Mouse (Mus musculus): Measurements from ENCODE around the gene Mdfi.

Gene Mdfi

GRCm38 (mm10) chr17:47834482-47834767, at the start of gene Mdfi:
Mdfi (minus strand) TSS chr17:47834691.
- DNase-seq (ENCODE audit: low spot score) = no peak

GRCm38 (mm10) chr17:47883099-47883498, 48.6 kb upstream of the Mdfi start:
- no peak for DNase-seq (ENCODE audit: low spot score)

- no peak for DNase-seq (ENCODE audit: low spot score)
Measured at GRCm38 (mm10) chr17:47881330-47881729, 46.8 kb upstream of the Mdfi start.

GRCm38 (mm10) chr17:47879207-47879606, 44.7 kb upstream of the Mdfi start:
- no peak for DNase-seq (ENCODE audit: low spot score)

- DNase-seq (ENCODE audit: low spot score) = no peak
Measured at GRCm38 (mm10) chr17:47878378-47879089, 44.0 kb upstream of the Mdfi start.

GRCm38 (mm10) chr17:47877715-47878377, 43.4 kb upstream of the Mdfi start:
- DNase-seq (ENCODE audit: low spot score) = no peak

- DNase-seq (ENCODE audit: low spot score) = no peak
Measured at GRCm38 (mm10) chr17:47876776-47877714, 42.6 kb upstream of the Mdfi start.

- peak; percentile 70 for DNase-seq (ENCODE audit: low spot score)
Measured at GRCm38 (mm10) chr17:47873341-47873791, 38.9 kb upstream of the Mdfi start.

GRCm38 (mm10) chr17:47872311-47873011, 38.0 kb upstream of the Mdfi start:
- no peak for DNase-seq (ENCODE audit: low spot score)

GRCm38 (mm10) chr17:47869874-47870273, 35.4 kb upstream of the Mdfi start:
- no peak for DNase-seq (ENCODE audit: low spot score)

- no peak for DNase-seq (ENCODE audit: low spot score)
Measured at GRCm38 (mm10) chr17:47866037-47866436, 31.5 kb upstream of the Mdfi start.

GRCm38 (mm10) chr17:47864496-47864895, 30.0 kb upstream of the Mdfi start:
- DNase-seq (ENCODE audit: low spot score) = peak; percentile 81

GRCm38 (mm10) chr17:47863437-47863836, 28.9 kb upstream of the Mdfi start:
- DNase-seq (ENCODE audit: low spot score) = no peak

- no peak for DNase-seq (ENCODE audit: low spot score)
Measured at GRCm38 (mm10) chr17:47863023-47863422, 28.5 kb upstream of the Mdfi start.

- DNase-seq (ENCODE audit: low spot score) = no peak
Measured at GRCm38 (mm10) chr17:47855544-47855943, 21.1 kb upstream of the Mdfi start.

GRCm38 (mm10) chr17:47854908-47855307, 20.4 kb upstream of the Mdfi start:
- no peak for DNase-seq (ENCODE audit: low spot score)

- DNase-seq (ENCODE audit: low spot score) = no peak
Measured at GRCm38 (mm10) chr17:47853760-47854159, 19.3 kb upstream of the Mdfi start.

- DNase-seq (ENCODE audit: low spot score) = no peak
Measured at GRCm38 (mm10) chr17:47853336-47853735, 18.8 kb upstream of the Mdfi start.

- peak; percentile 57 for DNase-seq (ENCODE audit: low spot score)
Measured at GRCm38 (mm10) chr17:47851798-47852360, 17.4 kb upstream of the Mdfi start.

- DNase-seq (ENCODE audit: low spot score) = no peak
Measured at GRCm38 (mm10) chr17:47850639-47851314, 16.3 kb upstream of the Mdfi start.

- DNase-seq (ENCODE audit: low spot score) = no peak
Measured at GRCm38 (mm10) chr17:47850035-47850434, 15.5 kb upstream of the Mdfi start.

All from yolk sac, embryonic 10.5 days (tissue).